In genomic region chr4:45771619-45772018, GRCm38 (mm10) we compare ENCODE assay signal across 10 mouse cellular contexts. TPM values are rescaled to one million over a fixed set of nuclear protein-coding genes. Genes with fewer than 3 reads are reported as not detected.
A peak's percentile ranks its signal among the peaks of the same experiment; 100 is the strongest.
DNase-seq lines count a peak whose midpoint lies in the region; ATAC-seq and TF ChIP-seq lines count a peak whose summit lies in the region.
"Had no signal": no experiment of that assay in that cellular context is flagged by ENCODE, and none has a peak within 500 bp of the region (broad histone marks: within the 10 kb centered on the region; RNA-seq: fewer than 3 reads in every experiment).

No protein-coding gene starts in this region.

- DNase-seq in ovary, adult 18-20 months (ENCODE audit: low spot score): peak; percentile 19
- DNase-seq in ovary, postnatal 14 days (ENCODE audit: low spot score): no peak
- DNase-seq in adrenal gland, postnatal 25 days: peak; percentile 60
- peak; percentile 47 for DNase-seq in hindlimb bud, embryonic 11.5 days (ENCODE audit: extremely low spot score, low read depth, low spot score)
- peak; percentile 90 for DNase-seq in lung, embryonic 14.5 days
- DNase-seq in retina, embryonic 14.5 days (ENCODE audit: low spot score): peak; percentile 87

- no peak overlapping the region for H3K4me2 ChIP-seq in embryonic facial prominence, embryonic 13.5 days
- no peak overlapping the region for H3K4me2 ChIP-seq in lung, embryonic 14.5 days
- H3K4me2 ChIP-seq: embryonic facial prominence, embryonic 15.5 days; limb, embryonic 12.5 days had no signal

- no peak overlapping the region for H3K4me3 ChIP-seq in embryonic facial prominence, embryonic 13.5 days
- no peak overlapping the region for H3K4me3 ChIP-seq in lung, embryonic 14.5 days (ENCODE audit: low read depth, low read length)
- H3K4me3 ChIP-seq: embryonic facial prominence, embryonic 15.5 days; limb, embryonic 12.5 days had no signal

- H3K27me3 ChIP-seq in embryonic facial prominence, embryonic 13.5 days: peaks cover 46% of the 10 kb centered on the region
- peaks cover 3% of the 10 kb centered on the region; the same call in 1 of the 2 replicates for H3K27me3 ChIP-seq in lung, embryonic 14.5 days (ENCODE audit: insufficient read depth, low read length)

- no peaks in the 10 kb centered on the region for H3K9me3 ChIP-seq in embryonic facial prominence, embryonic 13.5 days
- no peaks in the 10 kb centered on the region for H3K9me3 ChIP-seq in lung, embryonic 14.5 days (ENCODE audit: low read depth, low read length)
- H3K9me3 ChIP-seq: embryonic facial prominence, embryonic 15.5 days; limb, embryonic 12.5 days had no signal

- under 1% methylated on average over 5 of the region's 5 CpGs for WGBS in embryonic facial prominence, embryonic 13.5 days
- 5% methylated on average over 5 of the region's 5 CpGs for WGBS in lung, embryonic 14.5 days

- H3K4me1 ChIP-seq in embryonic facial prominence, embryonic 13.5 days: peaks cover 30% of the 10 kb centered on the region
- H3K4me1 ChIP-seq in lung, embryonic 14.5 days (ENCODE audit: insufficient read depth): peaks cover 22% of the 10 kb centered on the region

- no peaks in the 10 kb centered on the region for H3K36me3 ChIP-seq in embryonic facial prominence, embryonic 13.5 days
- no peaks in the 10 kb centered on the region for H3K36me3 ChIP-seq in lung, embryonic 14.5 days (ENCODE audit: insufficient read depth)
- H3K36me3 ChIP-seq: embryonic facial prominence, embryonic 15.5 days; limb, embryonic 12.5 days had no signal

- 0 out of 2 replicates have a peak overlapping the region, but pooled peaks have one; percentile 22 for H3K9ac ChIP-seq in embryonic facial prominence, embryonic 13.5 days
- H3K9ac ChIP-seq in lung, embryonic 14.5 days: no peak overlapping the region
- H3K9ac ChIP-seq: embryonic facial prominence, embryonic 15.5 days; limb, embryonic 12.5 days had no signal

- no peak for ATAC-seq in embryonic facial prominence, embryonic 13.5 days (ENCODE audit: insufficient number of reproducible peaks, insufficient read depth, low FRiP score, low TSS enrichment, low read depth)
- ATAC-seq in lung, embryonic 14.5 days (ENCODE audit: insufficient read depth): peak; percentile 32; the same call in 1 of the 2 replicates
- ATAC-seq in megakaryocyte, adult 5-6 weeks (ENCODE audit: poor library complexity, severe bottlenecking): no peak

- peak; percentile 79 for TF ChIP-seq CTCF in lung, embryonic 14.5 days (IDR thresholded peaks at IDR 0.05; ENCODE audit: low read depth)

- H3K27ac ChIP-seq in embryonic facial prominence, embryonic 13.5 days: no peak overlapping the region
- no peak overlapping the region for H3K27ac ChIP-seq in lung, embryonic 14.5 days (ENCODE audit: low read depth)
- H3K27ac ChIP-seq: embryonic facial prominence, embryonic 15.5 days; limb, embryonic 12.5 days had no signal

RNA-seq across cellular contexts. Expression of gene Aldh1b1, which starts 27.2 kb away (rescaled TPM):
- total RNA-seq in adrenal gland, postnatal 25 days (2021): 32.9 and 42.0 TPM in 2 replicates
- 4.3 and 6.7 TPM in 2 replicates for polyA plus RNA-seq in embryonic facial prominence, embryonic 13.5 days (2015; fragmentation: Nextera tagmentation; extraction: Ambion mirVana)
- polyA plus RNA-seq in lung, embryonic 14.5 days (2014; fragmentation: Nextera tagmentation; extraction: Ambion mirVana): 0.83 and 2.6 TPM in 2 replicates
- 10.4 and 11.6 TPM in 2 replicates for total RNA-seq in megakaryocyte, adult 5-6 weeks (2015)
- 36.2 and 41.9 TPM in 2 replicates for total RNA-seq in megakaryocyte, adult 5-6 weeks (2017)

RNA-seq across cellular contexts. Expression of gene Igfbpl1, which starts 55.1 kb away (rescaled TPM):
- total RNA-seq in adrenal gland, postnatal 25 days (2021): not detected in 2 replicates
- polyA plus RNA-seq in embryonic facial prominence, embryonic 13.5 days (2015; fragmentation: Nextera tagmentation; extraction: Ambion mirVana): 1.1 and 1.2 TPM in 2 replicates
- 0.11 and 0.26 TPM in 2 replicates for polyA plus RNA-seq in lung, embryonic 14.5 days (2014; fragmentation: Nextera tagmentation; extraction: Ambion mirVana)
- total RNA-seq in megakaryocyte, adult 5-6 weeks (2015): not detected in 2 replicates
- total RNA-seq in megakaryocyte, adult 5-6 weeks (2017): not detected in 2 replicates
